Mouse (Mus musculus) bone marrow, adult 2 months (tissue): ENCODE data around the gene Med24. TPM values are rescaled to one million over a fixed set of nuclear protein-coding genes. Genes with fewer than 3 reads are reported as not detected.
A peak's percentile ranks its signal among the peaks of the same experiment; 100 is the strongest.
"Not testable (repeated sequence)": the region's sequence is repeated elsewhere in the genome, so short reads cannot be mapped to it uniquely, and the experiment has no call there.

Experiments
- H3K27ac ChIP-seq: fragments of 200-500 bp; 2 replicates; pipeline ENCODE4 v1.5.1; 2012; ENCODE audit warnings: low read depth, mild to moderate bottlenecking, control low read depth, inconsistent platforms, low read length; ENCODE audit not compliant: control insufficient read depth, poor library complexity, insufficient read depth
- H3K4me1 ChIP-seq: fragments of 200-500 bp; 2 replicates; pipeline ENCODE4 v1.6.1; 2011; ENCODE audit warnings: low read length; ENCODE audit not compliant: control insufficient read depth, insufficient read depth
- H3K4me3 ChIP-seq: fragments of 200-500 bp; replicated peaks from 2 replicates; pipeline ENCODE3; 2011; ENCODE audit warnings: mild to moderate bottlenecking, low read depth, low read length, control low read depth; ENCODE audit not compliant: control insufficient read depth
- CTCF ChIP-seq: fragments of 200-500 bp; IDR thresholded peaks from 2 replicates; pipeline ENCODE4 v1.5.1; 2011; ENCODE audit warnings: low read length, control low read depth; ENCODE audit not compliant: control insufficient read depth, insufficient read depth
- POLR2A ChIP-seq: fragments of 200-500 bp; IDR thresholded peaks from 2 replicates; pipeline ENCODE4 v1.6.1; 2011; ENCODE audit warnings: low read depth, mild to moderate bottlenecking, control low read depth, low read length, borderline replicate concordance; ENCODE audit not compliant: control insufficient read depth
- WGBS: fragments of 180-500 bp; shearing (Covaris S2); methylation state at CpG from one replicate; pipeline ENCODE4 v1.1.7; 2018; 5-methylcytosine and 5-hydroxymethylcytosine counted together
- polyA plus RNA-seq: library from polyadenylated mRNA; stranded (reverse); fragments of >200 nt; gene quantifications from 2 replicates; pipeline ENCODE4 v1.2.4, GENCODE M21; 2011; ENCODE audit warnings: low replicate concordance; ENCODE audit not compliant: missing spikeins, insufficient read depth, insufficient read length

Gene Med24
- polyA plus RNA-seq, 1 experiment, result 26.7 TPM

DNA sequence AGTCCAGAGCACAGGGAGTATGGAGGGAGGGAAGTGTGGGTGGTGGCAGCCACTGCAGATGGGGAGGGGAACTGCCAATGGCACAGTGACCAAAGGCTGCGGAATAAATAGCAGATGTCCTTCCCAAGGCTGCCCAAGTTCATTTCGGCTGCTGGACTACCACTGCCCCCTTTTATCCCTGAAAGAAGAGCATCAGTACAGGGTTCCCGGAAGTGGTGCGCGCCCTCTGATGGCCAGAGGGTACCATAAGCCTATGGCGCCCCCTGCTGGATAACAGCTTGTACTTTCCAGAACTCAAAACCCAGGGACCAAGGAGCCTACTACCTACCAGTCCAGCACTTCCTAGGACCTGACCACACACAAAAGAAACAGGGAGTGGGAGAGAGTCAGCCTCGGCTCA is 56.1 kb downstream of the Med24 start:
- H3K4me1 ChIP-seq, H3K27ac ChIP-seq, H3K4me3 ChIP-seq: not testable (repeated sequence)
- 7% methylated on average over 7 of the region's 7 CpGs for whole genome bisulfite sequencing
- peak; percentile 34 for TF ChIP-seq CTCF

DNA sequence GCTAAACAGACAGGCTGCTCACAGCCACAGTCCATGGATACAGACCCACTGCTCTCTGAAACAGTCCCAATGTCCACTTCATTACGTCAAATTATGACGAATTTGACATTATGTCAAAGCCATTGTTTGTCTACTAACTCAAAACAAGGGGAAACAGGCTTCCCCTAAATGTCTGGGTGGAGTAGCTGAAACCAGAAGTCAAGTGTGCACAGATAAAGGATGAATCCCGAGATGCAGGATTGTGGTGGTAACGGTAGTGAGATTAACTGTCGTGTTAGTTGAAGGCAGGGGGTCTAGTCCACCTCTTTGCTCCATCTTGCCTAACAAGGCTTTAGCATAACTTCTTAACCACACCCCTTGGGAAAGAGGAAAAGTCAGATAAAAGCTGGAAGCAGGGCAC is 56.8 kb downstream of the Med24 start:
- Histone ChIP-seq H3K4me1 (no peaks in the 10 kb centered on the region), H3K27ac (no peak overlapping the region), H3K4me3 (no peak overlapping the region)
- TF ChIP-seq POLR2A, result no peak
- WGBS, result 40% methylated on average over 5 of the region's 5 CpGs

- no peak overlapping the region for H3K4me3 ChIP-seq
- TF ChIP-seq POLR2A, result no peak
- 14% methylated on average over 5 of the region's 5 CpGs for WGBS
- H3K4me1 ChIP-seq, result no peaks in the 10 kb centered on the region
- H3K27ac ChIP-seq, result no peak overlapping the region
Observed at GRCm38 (mm10) chr11:98671857-98672256, 57.4 kb downstream of the Med24 start.

- 47% methylated on average over 3 of the region's 3 CpGs for WGBS
Observed at GRCm38 (mm10) chr11:98671284-98671815, 57.9 kb downstream of the Med24 start.

DNA sequence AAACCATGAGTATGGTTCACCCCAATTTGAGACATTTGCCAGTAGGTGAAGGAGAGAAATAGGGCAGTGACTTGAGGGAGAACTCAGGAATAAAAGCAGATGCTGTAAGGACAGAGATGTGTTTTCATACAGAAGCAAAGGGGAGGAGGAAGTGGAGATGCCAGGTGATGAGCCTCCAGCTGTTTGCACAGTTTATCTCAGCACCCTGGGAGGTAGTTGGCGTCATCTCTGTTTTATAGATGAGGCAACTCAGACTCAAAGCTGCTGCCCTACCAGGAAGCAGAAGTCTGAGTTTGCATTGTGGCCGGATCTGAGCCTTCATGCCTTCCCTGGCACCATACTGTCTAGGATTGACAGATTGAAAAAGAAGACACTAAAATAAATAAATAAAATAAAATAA is 60.3 kb downstream of the Med24 start:
- 22% methylated on average over 2 of the region's 2 CpGs for WGBS
- H3K4me3 ChIP-seq, result no peak overlapping the region
- H3K4me1 ChIP-seq, result no peaks in the 10 kb centered on the region
- no peak overlapping the region for H3K27ac ChIP-seq
- no peak for TF ChIP-seq POLR2A
- no peak for TF ChIP-seq CTCF

More at GRCm38 (mm10) chr11:98671284-98671815, 57.9 kb downstream of the Med24 start:
- no peak for TF ChIP-seq CTCF
- no peak for TF ChIP-seq POLR2A
- Histone ChIP-seq H3K4me1 (no peaks in the 10 kb centered on the region), H3K27ac (no peak overlapping the region), H3K4me3 (no peak overlapping the region)

GRCm38 (mm10) chr11:98664091-98664490 is 65.1 kb downstream of the Med24 start, which contains the start of gene Gsdma:
Gene Gsdma (plus strand): TSS chr11:98664351.
- Histone ChIP-seq H3K27ac (no peak within 1 kb of the TSS), H3K4me3 (no peak within 1 kb of the TSS), H3K4me1 (no peaks in the 10 kb centered on the region; the same call in 1 of the 2 replicates)
- TF ChIP-seq CTCF (no peak), POLR2A (no peak)
- 46% methylated on average over 4 of the region's 4 CpGs for WGBS

- H3K27ac ChIP-seq, result no peak overlapping the region
- no peak overlapping the region for H3K4me3 ChIP-seq
- H3K4me1 ChIP-seq, result no peaks in the 10 kb centered on the region; the same call in 1 of the 2 replicates
- under 1% methylated on average over 6 of the region's 6 CpGs for WGBS
- TF ChIP-seq CTCF, result peak; percentile 46
- TF ChIP-seq POLR2A, result no peak
Observed at GRCm38 (mm10) chr11:98660517-98660916, 68.7 kb downstream of the Med24 start.

GRCm38 (mm10) chr11:98655076-98655475 is 74.2 kb downstream of the Med24 start:
- not testable (repeated sequence) for H3K27ac ChIP-seq, H3K4me1 ChIP-seq, H3K4me3 ChIP-seq
- peak; percentile 72 for TF ChIP-seq CTCF
- 7% methylated on average over 7 of the region's 7 CpGs for WGBS

Other genes starting within 250 kb of the Med24 start
- gene Ikzf3, start 183.4 kb downstream of the Med24 start, polyA plus RNA-seq, result 13.3 and 41.7 TPM in 2 replicates
- gene Zpbp2, start 178.3 kb downstream of the Med24 start, polyA plus RNA-seq, result 2.2 and 6.5 TPM in 2 replicates
- gene Ormdl3, start 142.1 kb downstream of the Med24 start, polyA plus RNA-seq, result 41.1 and 41.2 TPM in 2 replicates
- not detected in 2 replicates for gene Lrrc3c, start 131.1 kb downstream of the Med24 start, polyA plus RNA-seq
- gene Gm12355, start 103.8 kb downstream of the Med24 start, polyA plus RNA-seq, result 50.6 and 60.6 TPM in 2 replicates
- gene Gsdma3, start 103.1 kb downstream of the Med24 start, polyA plus RNA-seq, result not detected in 2 replicates
- gene Gsdma2, start 82.7 kb downstream of the Med24 start, polyA plus RNA-seq, result not detected in 2 replicates
- 0.55 and 0.70 TPM in 2 replicates for gene Gsdma, start 65.1 kb downstream of the Med24 start, polyA plus RNA-seq
- gene Psmd3, start 46.9 kb downstream of the Med24 start, polyA plus RNA-seq, result 28.2 and 57.7 TPM in 2 replicates
- not detected in 2 replicates for gene Csf3, start 28.2 kb downstream of the Med24 start, polyA plus RNA-seq
- gene Thra, start 11.2 kb upstream of the Med24 start, polyA plus RNA-seq, result 27.5 and 35.4 TPM in 2 replicates
- gene Nr1d1, start 45.9 kb upstream of the Med24 start, polyA plus RNA-seq, result 2.4 and 4.8 TPM in 2 replicates
- gene Msl1, start 66.1 kb upstream of the Med24 start, polyA plus RNA-seq, result 46.7 and 69.9 TPM in 2 replicates
- gene Casc3, start 75.5 kb upstream of the Med24 start, polyA plus RNA-seq, result 29.3 and 38.5 TPM in 2 replicates
- 1.5 and 6.8 TPM in 2 replicates for gene Rapgefl1, start 107.3 kb upstream of the Med24 start, polyA plus RNA-seq
- 5.9 and 11.3 TPM in 2 replicates for gene Wipf2, start 134.2 kb upstream of the Med24 start, polyA plus RNA-seq
- gene Cdc6, start 178.4 kb upstream of the Med24 start, polyA plus RNA-seq, result 50.4 and 53.9 TPM in 2 replicates
- gene Rara, start 198.4 kb upstream of the Med24 start, polyA plus RNA-seq, result 8.9 and 17.2 TPM in 2 replicates